Mouse (Mus musculus): ENCODE data around the gene Pgm2l1.

GRCm38 (mm10) chr7:100234264-100234885 lies 7.2 kb downstream of the Pgm2l1 start:
- TF ChIP-seq MAX (IDR thresholded peaks at IDR 0.05) (no peak), CTCF (IDR thresholded peaks at IDR 0.05; ENCODE audit: control insufficient read depth, insufficient read depth, insufficient read length) (no peak), MYOG (IDR thresholded peaks at IDR 0.05; ENCODE audit: control insufficient read depth, extremely low read depth, insufficient read length) (no peak), CEBPB (IDR thresholded peaks at IDR 0.05; ENCODE audit: low read depth) (no peak), MYOD1 (IDR thresholded peaks at IDR 0.05; ENCODE audit: control insufficient read depth, insufficient read length, low read depth) (no peak), USF1 (IDR thresholded peaks at IDR 0.05; ENCODE audit: low read depth) (no peak)
